Mouse (Mus musculus) midbrain, embryonic 13.5 days (tissue): ENCODE results near the gene Tcf3. TPM values are rescaled to one million over a fixed set of nuclear protein-coding genes. Genes with fewer than 3 reads are reported as not detected.

ENCODE experiments used
- ATAC-seq: fragments of 200-750 bp; cut with Nextera tagmentation; 2 replicates; pipeline ENCODE4 v1.8.0; 2017; ENCODE audit warnings: mild to moderate bottlenecking, moderate TSS enrichment, moderate library complexity
- H3K27ac ChIP-seq: fragments of 300-500 bp; sonication (generic); 2 replicates; pipeline ENCODE4 v1.5.1; 2015; ENCODE audit warnings: inconsistent platforms, mild to moderate bottlenecking, moderate library complexity
- H3K27me3 ChIP-seq: fragments of 300-500 bp; sonication (generic); 2 replicates; pipeline ENCODE4 v1.6.1; 2015; ENCODE audit warnings: mild to moderate bottlenecking, inconsistent platforms
- H3K36me3 ChIP-seq: fragments of 300-500 bp; sonication (generic); 2 replicates; pipeline ENCODE4 v1.6.1; 2015; ENCODE audit warnings: mild to moderate bottlenecking, inconsistent platforms
- H3K4me1 ChIP-seq: fragments of 300-500 bp; sonication (generic); replicated peaks from 2 replicates; pipeline ENCODE4 v1.6.1; 2015; ENCODE audit warnings: inconsistent platforms
- H3K4me2 ChIP-seq: fragments of 300-500 bp; sonication (generic); replicated peaks from 2 replicates; pipeline ENCODE4 v1.6.1; 2015; ENCODE audit warnings: moderate library complexity, mild to moderate bottlenecking, inconsistent platforms
- H3K4me3 ChIP-seq: fragments of 300-500 bp; sonication (generic); replicated peaks from 2 replicates; pipeline ENCODE4 v1.5.1; 2015; ENCODE audit warnings: mild to moderate bottlenecking, inconsistent platforms
- H3K9ac ChIP-seq: fragments of 300-500 bp; sonication (generic); replicated peaks from 2 replicates; pipeline ENCODE4 v1.6.1; 2015; ENCODE audit warnings: mild to moderate bottlenecking, inconsistent platforms
- H3K9me3 ChIP-seq: fragments of 300-500 bp; sonication (generic); 2 replicates; pipeline ENCODE4 v1.6.1; 2016; ENCODE audit warnings: mild to moderate bottlenecking, inconsistent platforms
- WGBS: fragments of 180-500 bp; shearing (Covaris S2); methylation state at CpG from one replicate; pipeline ENCODE4 v1.1.7; 2015; 5-methylcytosine and 5-hydroxymethylcytosine counted together
- polyA plus RNA-seq: library from polyadenylated mRNA; unstranded; fragments of >200 nt; fragmentation: Nextera tagmentation; extraction: Ambion mirVana; gene quantifications from 2 replicates; pipeline ENCODE4 v1.2.1, GENCODE M21; 2015

The Tcf3 gene
- polyA plus RNA-seq, 1 experiment from 2014 or later: 82.3 TPM

GRCm38 (mm10) chr10:80400704-80401161 is 32.7 kb downstream of the Tcf3 start:
- ATAC-seq: no peak
- peaks cover 48% of the 10 kb centered on the region for H3K4me1 ChIP-seq
- peak overlapping the region; percentile 64; the same call in 1 of the 2 replicates for H3K4me3 ChIP-seq
- 79% methylated on average over 4 of the region's 4 CpGs for WGBS
- H3K9me3 ChIP-seq: 0 out of 2 replicates have a peak, but pooled peaks cover 4% of the 10 kb centered on the region
- peaks cover 41% of the 10 kb centered on the region for H3K36me3 ChIP-seq
- peak overlapping the region; percentile 74 for H3K9ac ChIP-seq
- no peaks in the 10 kb centered on the region for H3K27me3 ChIP-seq
- H3K27ac ChIP-seq: no peak overlapping the region; the same call in 1 of the 2 replicates
- peak overlapping the region; percentile 82 for H3K4me2 ChIP-seq

- H3K4me2 ChIP-seq: peak overlapping the region; percentile 82
- H3K36me3 ChIP-seq: peaks cover 47% of the 10 kb centered on the region
- peaks cover 45% of the 10 kb centered on the region for H3K4me1 ChIP-seq
- H3K4me3 ChIP-seq: peak overlapping the region; percentile 64
- 0 out of 2 replicates have a peak, but pooled peaks cover 4% of the 10 kb centered on the region for H3K9me3 ChIP-seq
- no peak for ATAC-seq
- H3K9ac ChIP-seq: peak overlapping the region; percentile 74
- no peaks in the 10 kb centered on the region for H3K27me3 ChIP-seq
- WGBS: 16% methylated on average over 17 of the region's 17 CpGs
- peak overlapping the region; percentile 99 for H3K27ac ChIP-seq
These were observed 33.3 kb downstream of the Tcf3 start for GRCm38 (mm10) chr10:80399973-80400703.

GRCm38 (mm10) chr10:80399191-80399972 is 34.1 kb downstream of the Tcf3 start, which contains the start of gene Mbd3:
TSS of gene Mbd3 (minus strand) at chr10:80399550.
- under 1% methylated on average over 73 of the region's 82 CpGs for WGBS
- H3K36me3 ChIP-seq: peaks cover 51% of the 10 kb centered on the region

GRCm38 (mm10) chr10:80398719-80399190 is 34.7 kb downstream of the Tcf3 start:
- Histone ChIP-seq H3K36me3 (peaks cover 51% of the 10 kb centered on the region), H3K4me2 (peak overlapping the region; percentile 89), H3K4me1 (peaks cover 41% of the 10 kb centered on the region), H3K4me3 (peak overlapping the region; percentile 64), H3K9me3 (0 out of 2 replicates have a peak, but pooled peaks cover 4% of the 10 kb centered on the region), H3K27me3 (no peaks in the 10 kb centered on the region), H3K9ac (peak overlapping the region; percentile 95), H3K27ac (peak overlapping the region; percentile 99)
- WGBS: under 1% methylated on average over 59 of the region's 59 CpGs
- ATAC-seq: peak; percentile 83

More at GRCm38 (mm10) chr10:80399191-80399972, 34.1 kb downstream of the Tcf3 start, which contains the start of gene Mbd3:
- peak; percentile 96 for ATAC-seq
- peak within 1 kb of the TSS; percentile 64 for H3K4me3 ChIP-seq
- peak within 1 kb of the TSS; percentile 99 for H3K27ac ChIP-seq
- 0 out of 2 replicates have a peak, but pooled peaks cover 4% of the 10 kb centered on the region for H3K9me3 ChIP-seq
- peaks cover 41% of the 10 kb centered on the region for H3K4me1 ChIP-seq
- no peaks in the 10 kb centered on the region for H3K27me3 ChIP-seq
- H3K9ac ChIP-seq: peak within 1 kb of the TSS; percentile 95
- H3K4me2 ChIP-seq: peak within 1 kb of the TSS; percentile 89

GRCm38 (mm10) chr10:80398174-80398535 is 35.3 kb downstream of the Tcf3 start:
- H3K36me3 ChIP-seq: peaks cover 51% of the 10 kb centered on the region

GRCm38 (mm10) chr10:80397524-80398173 is 35.8 kb downstream of the Tcf3 start:
- Histone ChIP-seq H3K36me3 (peaks cover 51% of the 10 kb centered on the region), H3K9me3 (no peaks in the 10 kb centered on the region), H3K27ac (peak overlapping the region; percentile 99), H3K27me3 (no peaks in the 10 kb centered on the region), H3K9ac (peak overlapping the region; percentile 95), H3K4me1 (peaks cover 41% of the 10 kb centered on the region), H3K4me3 (peak overlapping the region; percentile 64), H3K4me2 (peak overlapping the region; percentile 89)
- no peak for ATAC-seq
- WGBS: 49% methylated on average over 8 of the region's 8 CpGs

More at GRCm38 (mm10) chr10:80398174-80398535, 35.3 kb downstream of the Tcf3 start:
- Histone ChIP-seq H3K4me2 (peak overlapping the region; percentile 89), H3K4me1 (peaks cover 41% of the 10 kb centered on the region), H3K4me3 (peak overlapping the region; percentile 64), H3K27me3 (no peaks in the 10 kb centered on the region), H3K27ac (peak overlapping the region; percentile 99), H3K9me3 (no peaks in the 10 kb centered on the region), H3K9ac (peak overlapping the region; percentile 95)
- WGBS: 0% methylated on average over 1 of the region's 1 CpGs
- no peak for ATAC-seq

- ATAC-seq: no peak
- Histone ChIP-seq H3K4me3 (peak overlapping the region; percentile 64), H3K9ac (peak overlapping the region; percentile 95), H3K36me3 (peaks cover 51% of the 10 kb centered on the region), H3K27me3 (no peaks in the 10 kb centered on the region), H3K27ac (peak overlapping the region; percentile 99), H3K9me3 (no peaks in the 10 kb centered on the region), H3K4me1 (peaks cover 41% of the 10 kb centered on the region), H3K4me2 (peak overlapping the region; percentile 89)
- 91% methylated on average over 11 of the region's 11 CpGs for WGBS
These were observed 36.5 kb downstream of the Tcf3 start for GRCm38 (mm10) chr10:80396822-80397523.

- Histone ChIP-seq H3K36me3 (peaks cover 64% of the 10 kb centered on the region), H3K4me2 (no peak overlapping the region), H3K4me1 (peaks cover 30% of the 10 kb centered on the region), H3K9me3 (no peaks in the 10 kb centered on the region), H3K9ac (no peak overlapping the region), H3K27ac (no peak overlapping the region), H3K27me3 (no peaks in the 10 kb centered on the region), H3K4me3 (no peak overlapping the region)
- ATAC-seq: no peak
- 96% methylated on average over 35 of the region's 35 CpGs for WGBS
These were observed 38.3 kb downstream of the Tcf3 start for GRCm38 (mm10) chr10:80395025-80395627.

GRCm38 (mm10) chr10:80392687-80393086 is 40.8 kb downstream of the Tcf3 start:
- 98% methylated on average over 5 of the region's 5 CpGs for WGBS
- Histone ChIP-seq H3K9ac (no peak overlapping the region), H3K27ac (no peak overlapping the region), H3K36me3 (peaks cover 68% of the 10 kb centered on the region), H3K4me1 (peaks cover 29% of the 10 kb centered on the region), H3K9me3 (no peaks in the 10 kb centered on the region), H3K4me3 (no peak overlapping the region), H3K27me3 (no peaks in the 10 kb centered on the region), H3K4me2 (no peak overlapping the region)
- ATAC-seq: no peak

- no peak overlapping the region for H3K27ac ChIP-seq
- H3K9ac ChIP-seq: no peak overlapping the region
- no peak for ATAC-seq
- 87% methylated on average over 9 of the region's 9 CpGs for WGBS
- H3K4me2 ChIP-seq: no peak overlapping the region
- no peak overlapping the region for H3K4me3 ChIP-seq
- H3K9me3 ChIP-seq: no peaks in the 10 kb centered on the region
- H3K4me1 ChIP-seq: peaks cover 10% of the 10 kb centered on the region
- no peaks in the 10 kb centered on the region for H3K27me3 ChIP-seq
- peaks cover 60% of the 10 kb centered on the region for H3K36me3 ChIP-seq
These were observed 42.8 kb downstream of the Tcf3 start for GRCm38 (mm10) chr10:80390697-80391096.
